Mouse (Mus musculus) CH12.LX (cell line): ENCODE data around the gene Sv2a. TPM values are rescaled to one million over a fixed set of nuclear protein-coding genes. Genes with fewer than 3 reads are reported as not detected.

Source experiments
- DNase-seq: peaks from one replicate; pipeline ENCODE4 v3.0.0-alpha.2; 2013; ENCODE audit errors: extremely low read depth
- H3K27ac ChIP-seq: 2 replicates; pipeline ENCODE4 v1.5.1; 2012; ENCODE audit warnings: low read depth, mild to moderate bottlenecking, control low read depth, moderate library complexity; ENCODE audit not compliant: insufficient read depth
- H3K27me3 ChIP-seq: replicated peaks from 2 replicates; pipeline ENCODE3; 2012; ENCODE audit warnings: inconsistent platforms
- H3K36me3 ChIP-seq, 2 experiments: replicated peaks in 1 of 2; 2 replicates each; pipeline versions ENCODE3 to v1.6.1; 2012; ENCODE audit warnings: inconsistent platforms in 1 of 2, low read length in 1 of 2, mild to moderate bottlenecking in 1 of 2, mixed read lengths in 1 of 2, moderate library complexity in 1 of 2; ENCODE audit not compliant: control insufficient read depth in 1 of 2, insufficient read depth in 1 of 2
- H3K4me1 ChIP-seq, 2 experiments: 2 replicates each; pipeline ENCODE4 v1.6.1; 2012; ENCODE audit warnings: inconsistent platforms in 1 of 2, moderate library complexity in 1 of 2; ENCODE audit not compliant: insufficient read depth in 2 of 2, control insufficient read depth in 1 of 2
- H3K4me2 ChIP-seq: 2 replicates; pipeline ENCODE4 v1.6.1; 2012; ENCODE audit warnings: low read depth, mild to moderate bottlenecking, control low read depth; ENCODE audit not compliant: poor library complexity, insufficient read depth, severe bottlenecking
- H3K4me3 ChIP-seq, 3 experiments: fragments of 150-350 bp in 1 of 3; sonication (generic) in 1 of 3; replicated peaks in 1 of 3; 2 replicates each; pipeline versions ENCODE3 to v1.5.1; 2011 to 2012; ENCODE audit warnings: low read depth in 2 of 3, low read length in 2 of 3, mild to moderate bottlenecking in 2 of 3, moderate library complexity in 2 of 3, control low read depth in 1 of 3, improper control_type of control experiment in 1 of 3, inconsistent platforms in 1 of 3, mixed read lengths in 1 of 3; ENCODE audit not compliant: poor library complexity in 1 of 3
- H3K79me2 ChIP-seq: replicated peaks from 2 replicates; pipeline ENCODE4 v1.6.1; 2012; ENCODE audit warnings: mild to moderate bottlenecking, moderate library complexity; ENCODE audit not compliant: control insufficient read depth, poor library complexity, insufficient read depth, severe bottlenecking; ENCODE audit errors: extremely low read depth
- H3K9ac ChIP-seq: 2 replicates; pipeline ENCODE4 v1.6.1; 2012; ENCODE audit warnings: low read depth, mild to moderate bottlenecking, control low read depth, moderate library complexity; ENCODE audit not compliant: insufficient read depth
- H3K9me3 ChIP-seq: replicated peaks from 2 replicates; pipeline ENCODE3; 2012; ENCODE audit warnings: low read length, inconsistent platforms, mixed read lengths
- CHD2 ChIP-seq: IDR thresholded peaks from 2 replicates; pipeline ENCODE4 v1.6.1; 2011; ENCODE audit warnings: low read length, improper control_type of control experiment
- CTCF ChIP-seq, 2 experiments: IDR thresholded peaks in 1 of 2; conservative IDR thresholded peaks in 1 of 2; 2 replicates each; pipeline ENCODE4 v1.5.1; 2011 to 2012; ENCODE audit warnings: low read depth in 2 of 2, low read length in 2 of 2, improper control_type of control experiment in 1 of 2, inconsistent platforms in 1 of 2, mild to moderate bottlenecking in 1 of 2, moderate library complexity in 1 of 2
- E2F4 ChIP-seq: IDR thresholded peaks from 2 replicates; pipeline ENCODE4 v1.6.1; 2011; ENCODE audit warnings: low read depth, low read length, improper control_type of control experiment; ENCODE audit not compliant: insufficient replicate concordance
- ELF1 ChIP-seq: IDR thresholded peaks from 2 replicates; pipeline ENCODE4 v1.6.1; 2014; ENCODE audit warnings: low read depth, mild to moderate bottlenecking, inconsistent platforms, low read length, improper control_type of control experiment
- EP300 ChIP-seq: IDR thresholded peaks from 2 replicates; pipeline ENCODE4 v1.6.1; 2011; ENCODE audit warnings: low read length, improper control_type of control experiment
- JUN ChIP-seq: IDR thresholded peaks from 2 replicates; pipeline ENCODE4 v1.6.1; 2011; ENCODE audit warnings: low read depth, mild to moderate bottlenecking, low read length, improper control_type of control experiment, moderate library complexity; ENCODE audit not compliant: insufficient read depth
- JUND ChIP-seq: conservative IDR thresholded peaks from 2 replicates; pipeline ENCODE4 v1.6.1; 2011; ENCODE audit warnings: low read depth, low read length, improper control_type of control experiment
- MAX ChIP-seq: IDR thresholded peaks from 2 replicates; pipeline ENCODE4 v1.6.1; 2011; ENCODE audit warnings: low read length, improper control_type of control experiment
- MAZ ChIP-seq: IDR thresholded peaks from 2 replicates; pipeline ENCODE4 v1.6.1; 2012; ENCODE audit warnings: low read depth, mild to moderate bottlenecking, inconsistent platforms, low read length, improper control_type of control experiment, moderate library complexity
- MEF2A ChIP-seq: IDR thresholded peaks from 2 replicates; pipeline ENCODE4 v1.6.1; 2014; ENCODE audit warnings: low read depth, mild to moderate bottlenecking, inconsistent platforms, low read length, improper control_type of control experiment, borderline replicate concordance
- MYC ChIP-seq: IDR thresholded peaks from 2 replicates; pipeline ENCODE4 v1.6.1; 2011; ENCODE audit warnings: low read depth, mild to moderate bottlenecking, improper control_type of control experiment, low read length
- NELFE ChIP-seq: IDR thresholded peaks from 2 replicates; pipeline ENCODE4 v1.6.1; 2011; ENCODE audit warnings: low read depth, low read length, improper control_type of control experiment
- NRF1 ChIP-seq: IDR thresholded peaks from 2 replicates; pipeline ENCODE4 v1.6.1; 2014; ENCODE audit warnings: low read depth, mild to moderate bottlenecking, inconsistent platforms, low read length, improper control_type of control experiment, moderate library complexity
- POLR2AphosphoS2 ChIP-seq: IDR thresholded peaks from 2 replicates; pipeline ENCODE4 v1.6.1; 2011; ENCODE audit warnings: low read depth, low read length, improper control_type of control experiment
- SIN3A ChIP-seq: IDR thresholded peaks from 2 replicates; pipeline ENCODE4 v1.6.1; 2012; ENCODE audit warnings: low read length, improper control_type of control experiment, inconsistent platforms
- UBTF ChIP-seq: IDR thresholded peaks from 2 replicates; pipeline ENCODE4 v1.6.1; 2012; ENCODE audit warnings: low read depth, mild to moderate bottlenecking, inconsistent platforms, low read length, improper control_type of control experiment, moderate library complexity
- ZNF384 ChIP-seq: IDR thresholded peaks from 2 replicates; pipeline ENCODE4 v1.6.1; 2012; ENCODE audit warnings: low read depth, low read length, improper control_type of control experiment, inconsistent platforms
- dilution Hi-C: fragments of 300-500 bp; cut with MboI; formaldehyde crosslinking; loops from 2 replicates; pipeline ENCODE4 v1.14.3; 2020; ENCODE audit warnings: low sequenced_read_pairs; ENCODE audit not compliant: extremely low pct_unique_long_range_greater_than_20kb, extremely low pct_ligation_motif_present
- in situ Hi-C: fragments of 300-500 bp; cut with MboI; formaldehyde crosslinking; loops from 3 replicates; pipeline ENCODE4 v1.14.3; 2019; ENCODE audit warnings: low sequenced_read_pairs, low pct_ligation_motif_present, low pct_unique_long_range_greater_than_20kb, mixed read lengths
- polyA plus RNA-seq: library from polyadenylated mRNA; unstranded; fragments of >175 nt; gene quantifications from 2 replicates; pipeline ENCODE4 v1.2.1, GENCODE M21; 2012; ENCODE audit warnings: low read depth; ENCODE audit not compliant: insufficient read length
- total RNA-seq, 2 experiments: library from RNA; depleted of rRNA; stranded (reverse); fragments of 300-350 nt in 1 of 2; fragments of >200 nt in 1 of 2; gene quantifications; 2 replicates each; pipeline ENCODE4 v1.2.3; 2012 to 2014

Gene Sv2a
- total and polyA plus RNA-seq, 3 experiments = 1.1 to 6.7 (median 4.0) TPM

DNA sequence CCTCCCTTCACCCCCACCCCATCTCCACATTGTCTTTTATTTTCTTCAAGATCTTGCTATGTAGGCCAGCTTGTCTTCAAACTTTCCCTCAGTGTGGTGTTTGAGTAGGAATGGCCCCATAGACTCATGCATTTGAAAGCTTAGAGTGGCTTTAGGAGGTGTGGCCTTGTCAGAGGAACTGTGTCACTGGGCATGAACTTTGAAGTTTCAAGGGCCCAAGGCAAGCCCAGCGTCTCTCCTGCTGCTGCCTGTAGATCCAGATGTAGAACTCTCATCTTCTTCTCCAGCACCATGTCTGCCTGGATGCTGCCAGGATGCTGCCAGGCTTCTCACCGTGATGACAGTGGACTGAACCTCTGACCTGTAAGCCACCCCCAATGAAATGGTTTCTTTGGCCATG, 47.9 kb downstream of the Sv2a start:
- H3K79me2 ChIP-seq = peaks cover 3% of the 10 kb centered on the region
- no peak overlapping the region for H3K4me3 ChIP-seq
- H3K9me3 ChIP-seq = no peaks in the 10 kb centered on the region
- DNase-seq = no peak
- H3K27me3 ChIP-seq = no peaks in the 10 kb centered on the region
- in situ Hi-C loops (loop anchor here (10.0 kb wide), 2 partner anchors 264 to 574 kb away; partner anchors contain the start of gene Mcl1), dilution Hi-C loops (no loop called here)
- no peaks in the 10 kb centered on the region for H3K36me3 ChIP-seq
- H3K27ac ChIP-seq = no peak overlapping the region
- H3K4me1 ChIP-seq = peaks cover 29 to 97% of the 10 kb centered on the region in 2 experiments
- no peak for TF ChIP-seq JUND
- no peak for TF ChIP-seq ZNF384
- TF ChIP-seq MYC = no peak
- TF ChIP-seq JUN = no peak
- TF ChIP-seq SIN3A = no peak
- 0 out of 2 replicates have a peak overlapping the region, but pooled peaks have one; percentile 17 for H3K9ac ChIP-seq
- no peak overlapping the region for H3K4me2 ChIP-seq

DNA sequence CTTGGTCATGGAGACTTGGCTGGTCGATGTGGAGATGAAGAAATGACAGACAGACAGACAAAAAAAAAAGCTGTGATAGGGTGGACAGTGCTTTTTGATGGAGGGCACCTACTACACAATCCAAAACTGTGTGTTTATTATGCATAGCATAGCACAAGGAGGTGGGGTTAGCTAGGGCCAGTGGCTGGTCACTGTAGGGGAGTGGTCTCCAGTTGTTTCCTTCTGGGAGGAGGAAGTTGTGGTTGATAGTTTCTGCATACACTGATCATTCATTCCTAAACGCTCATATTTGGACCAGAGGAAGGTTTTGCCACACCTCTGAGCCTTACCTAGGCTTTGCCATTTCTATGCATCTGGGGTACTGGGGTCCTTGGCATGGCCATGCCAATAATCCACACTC, 49.5 kb downstream of the Sv2a start:
- Histone ChIP-seq H3K4me2 (peak overlapping the region; percentile 55), H3K9ac (no peak overlapping the region), H3K36me3 (no peaks in the 10 kb centered on the region), H3K4me3 (no peak overlapping the region), H3K79me2 (no peaks in the 10 kb centered on the region), H3K9me3 (no peaks in the 10 kb centered on the region), H3K4me1 (peaks cover 23 to 90% of the 10 kb centered on the region in 2 experiments), H3K27me3 (no peaks in the 10 kb centered on the region), H3K27ac (no peak overlapping the region)
- TF ChIP-seq EP300 (no peak), NELFE (peak; percentile 5; the same call in 1 of the 2 replicates), UBTF (0 out of 2 replicates have a peak, but pooled peaks have one; percentile 24), MAZ (0 out of 2 replicates have a peak, but pooled peaks have one; percentile 18), MAX (peak; percentile 22; the same call in 1 of the 2 replicates), ELF1 (0 out of 2 replicates have a peak, but pooled peaks have one; percentile 29), NRF1 (no peak), MEF2A (no peak), SIN3A (no peak), E2F4 (0 out of 2 replicates have a peak, but pooled peaks have one; percentile 19), JUN (no peak), ZNF384 (peak; percentile 32), CHD2 (no peak), CTCF (conservative IDR thresholded peaks at IDR 0.05 in 1 of 2, IDR thresholded peaks at IDR 0.05 in 1 of 2; ENCODE audit: low read depth in 2 of 2, low read length in 2 of 2) (no peak), POLR2AphosphoS2 (0 out of 2 replicates have a peak, but pooled peaks have one; percentile 30)
- in situ Hi-C loops = no loop called here
- dilution Hi-C loops = no loop called here
- peak; percentile 45 for DNase-seq
